Mouse (Mus musculus): ENCODE data around the gene Adam19.
"Not testable (repeated sequence)": the region's sequence is repeated elsewhere in the genome, so short reads cannot be mapped to it uniquely, and the experiment has no call there.

Gene Adam19

GRCm38 (mm10) chr11:46055896-46056769 is at the start of gene Adam19:
Gene Adam19, plus strand, starts transcription at chr11:46055992.
- DNase-seq (ENCODE audit: low read depth): no peak

GRCm38 (mm10) chr11:46016061-46016460 is 39.7 kb upstream of the Adam19 start:
- peak; percentile 44 for DNase-seq (ENCODE audit: low read depth)

GRCm38 (mm10) chr11:46020246-46020645 is 35.5 kb upstream of the Adam19 start:
- no peak for DNase-seq (ENCODE audit: low read depth)

GRCm38 (mm10) chr11:46021850-46022249 is 33.9 kb upstream of the Adam19 start:
- no peak for DNase-seq (ENCODE audit: low read depth)

GRCm38 (mm10) chr11:46022983-46023382 is 32.8 kb upstream of the Adam19 start:
- DNase-seq (ENCODE audit: low read depth): no peak

- peak; percentile 58 for DNase-seq (ENCODE audit: low read depth)
Observed at GRCm38 (mm10) chr11:46025962-46026392, 29.8 kb upstream of the Adam19 start.

- no peak for DNase-seq (ENCODE audit: low read depth)
Observed at GRCm38 (mm10) chr11:46027952-46028814, 27.6 kb upstream of the Adam19 start.

- no peak for DNase-seq (ENCODE audit: low read depth)
Observed at GRCm38 (mm10) chr11:46029485-46029884, 26.3 kb upstream of the Adam19 start.

GRCm38 (mm10) chr11:46030026-46030425 is 25.8 kb upstream of the Adam19 start:
- DNase-seq (ENCODE audit: low read depth): no peak

GRCm38 (mm10) chr11:46031470-46031869 is 24.3 kb upstream of the Adam19 start:
- DNase-seq (ENCODE audit: low read depth): no peak

- no peak for DNase-seq (ENCODE audit: low read depth)
Observed at GRCm38 (mm10) chr11:46032956-46033355, 22.8 kb upstream of the Adam19 start.

GRCm38 (mm10) chr11:46036374-46036773 is 19.4 kb upstream of the Adam19 start:
- no peak for DNase-seq (ENCODE audit: low read depth)

- DNase-seq (ENCODE audit: low read depth): no peak
Observed at GRCm38 (mm10) chr11:46038901-46039300, 16.9 kb upstream of the Adam19 start.

- no peak for DNase-seq (ENCODE audit: low read depth)
Observed at GRCm38 (mm10) chr11:46039335-46039734, 16.5 kb upstream of the Adam19 start.

- DNase-seq (ENCODE audit: low read depth): no peak
Observed at GRCm38 (mm10) chr11:46040841-46041556, 14.8 kb upstream of the Adam19 start.

GRCm38 (mm10) chr11:46041607-46042267 is 14.1 kb upstream of the Adam19 start:
- no peak for DNase-seq (ENCODE audit: low read depth)

GRCm38 (mm10) chr11:46044781-46045180 is 11.0 kb upstream of the Adam19 start:
- DNase-seq (ENCODE audit: low read depth): no peak

- no peak for DNase-seq (ENCODE audit: low read depth)
Observed at GRCm38 (mm10) chr11:46047264-46047663, 8.5 kb upstream of the Adam19 start.

GRCm38 (mm10) chr11:46052105-46052659 is 3.6 kb upstream of the Adam19 start, which contains the start of gene Gm12166:
Gene Gm12166, minus strand, starts transcription at chr11:46052321.
- not testable (repeated sequence) for DNase-seq (ENCODE audit: low read depth)

- not testable (repeated sequence) for DNase-seq (ENCODE audit: low read depth)
Observed at GRCm38 (mm10) chr11:46053457-46053856, 2.3 kb upstream of the Adam19 start.

- DNase-seq (ENCODE audit: low read depth): no peak
Observed at GRCm38 (mm10) chr11:46054311-46054710, 1.5 kb upstream of the Adam19 start.
